Mouse (Mus musculus) neural tube, embryonic 13.5 days (tissue): Measurements from ENCODE around the gene Slamf7. TPM values are rescaled to one million over a fixed set of nuclear protein-coding genes. Genes with fewer than 3 reads are reported as not detected.

Experiments
- ATAC-seq: fragments of 200-750 bp; cut with Nextera tagmentation; 2 replicates; pipeline ENCODE4 v1.8.0; 2017; ENCODE audit warnings: low read depth, mild to moderate bottlenecking, moderate TSS enrichment, moderate library complexity
- H3K27ac ChIP-seq: fragments of 300-500 bp; sonication (generic); replicated peaks from 2 replicates; pipeline ENCODE4 v1.5.1; 2015; ENCODE audit warnings: moderate library complexity, mild to moderate bottlenecking, inconsistent platforms
- H3K27me3 ChIP-seq: fragments of 300-500 bp; sonication (generic); 2 replicates; pipeline ENCODE4 v1.6.1; 2015; ENCODE audit warnings: mild to moderate bottlenecking, inconsistent platforms
- H3K36me3 ChIP-seq: fragments of 300-500 bp; sonication (generic); 2 replicates; pipeline ENCODE4 v1.6.1; 2015; ENCODE audit warnings: mild to moderate bottlenecking, inconsistent platforms
- H3K4me1 ChIP-seq: fragments of 300-500 bp; sonication (generic); replicated peaks from 2 replicates; pipeline ENCODE4 v1.6.1; 2015; ENCODE audit warnings: inconsistent platforms
- H3K4me2 ChIP-seq: fragments of 300-500 bp; sonication (generic); 2 replicates; pipeline ENCODE4 v1.6.1; 2015; ENCODE audit warnings: inconsistent platforms, mild to moderate bottlenecking, moderate library complexity
- H3K4me3 ChIP-seq: fragments of 300-500 bp; sonication (generic); 2 replicates; pipeline ENCODE4 v1.5.1; 2015; ENCODE audit warnings: mild to moderate bottlenecking, inconsistent platforms
- H3K9ac ChIP-seq: fragments of 300-500 bp; sonication (generic); 2 replicates; pipeline ENCODE4 v1.6.1; 2015; ENCODE audit warnings: moderate library complexity, mild to moderate bottlenecking, inconsistent platforms
- H3K9me3 ChIP-seq: fragments of 300-500 bp; sonication (generic); 2 replicates; pipeline ENCODE4 v1.6.1; 2016; ENCODE audit warnings: inconsistent platforms
- WGBS: fragments of 180-500 bp; shearing (Covaris S2); methylation state at CpG from one replicate; pipeline ENCODE4 v1.1.7; 2015; 5-methylcytosine and 5-hydroxymethylcytosine counted together
- polyA plus RNA-seq: library from polyadenylated mRNA; unstranded; fragments of >200 nt; fragmentation: Nextera tagmentation; extraction: Ambion mirVana; gene quantifications from 2 replicates; pipeline ENCODE4 v1.2.1, GENCODE M21; 2015

Gene Slamf7
- polyA plus RNA-seq, 1 experiment from 2014 or later: not detected

GRCm38 (mm10) chr1:171666350-171666749, 13.5 kb upstream of the Slamf7 start:
- ATAC-seq: no peak
- Histone ChIP-seq H3K4me1 (no peaks in the 10 kb centered on the region), H3K4me2 (no peak overlapping the region), H3K27me3 (no peaks in the 10 kb centered on the region), H3K4me3 (no peak overlapping the region), H3K36me3 (no peaks in the 10 kb centered on the region), H3K9ac (no peak overlapping the region), H3K27ac (no peak overlapping the region), H3K9me3 (0 out of 2 replicates have a peak, but pooled peaks cover 5% of the 10 kb centered on the region)
- WGBS: 85% methylated on average over 6 of the region's 6 CpGs

GRCm38 (mm10) chr1:171663757-171664156, 10.9 kb upstream of the Slamf7 start:
- no peak for ATAC-seq
- 0 out of 2 replicates have a peak, but pooled peaks cover 5% of the 10 kb centered on the region for H3K9me3 ChIP-seq
- no peaks in the 10 kb centered on the region for H3K27me3 ChIP-seq
- H3K27ac ChIP-seq: no peak overlapping the region
- H3K4me3 ChIP-seq: no peak overlapping the region
- no peaks in the 10 kb centered on the region for H3K4me1 ChIP-seq
- whole genome bisulfite sequencing: 89% methylated on average over 2 of the region's 2 CpGs
- no peak overlapping the region for H3K9ac ChIP-seq
- no peak overlapping the region for H3K4me2 ChIP-seq
- H3K36me3 ChIP-seq: no peaks in the 10 kb centered on the region

GRCm38 (mm10) chr1:171661482-171661881, 8.6 kb upstream of the Slamf7 start:
- 49% methylated on average over 2 of the region's 2 CpGs for WGBS
- Histone ChIP-seq H3K4me3 (no peak overlapping the region), H3K9ac (no peak overlapping the region), H3K4me2 (no peak overlapping the region), H3K9me3 (no peaks in the 10 kb centered on the region), H3K36me3 (no peaks in the 10 kb centered on the region), H3K27ac (no peak overlapping the region), H3K4me1 (no peaks in the 10 kb centered on the region), H3K27me3 (no peaks in the 10 kb centered on the region)
- no peak for ATAC-seq

- ATAC-seq: no peak
- Histone ChIP-seq H3K36me3 (no peaks in the 10 kb centered on the region), H3K9me3 (no peaks in the 10 kb centered on the region), H3K27ac (no peak overlapping the region), H3K4me1 (no peaks in the 10 kb centered on the region), H3K9ac (no peak overlapping the region), H3K27me3 (no peaks in the 10 kb centered on the region), H3K4me3 (no peak overlapping the region), H3K4me2 (no peak overlapping the region)
- WGBS: 94% methylated on average over 1 of the region's 1 CpGs
Observed at GRCm38 (mm10) chr1:171660423-171660822, 7.6 kb upstream of the Slamf7 start.

- H3K9ac ChIP-seq: no peak overlapping the region
- H3K27ac ChIP-seq: no peak overlapping the region
- no peak for ATAC-seq
- H3K9me3 ChIP-seq: no peaks in the 10 kb centered on the region
- H3K27me3 ChIP-seq: no peaks in the 10 kb centered on the region
- 86% methylated on average over 5 of the region's 5 CpGs for whole genome bisulfite sequencing
- H3K4me3 ChIP-seq: no peak overlapping the region
- no peak overlapping the region for H3K4me2 ChIP-seq
- H3K4me1 ChIP-seq: no peaks in the 10 kb centered on the region
- no peaks in the 10 kb centered on the region for H3K36me3 ChIP-seq
Observed at GRCm38 (mm10) chr1:171658561-171658991, 5.7 kb upstream of the Slamf7 start.

GRCm38 (mm10) chr1:171648840-171649239, 4.0 kb downstream of the Slamf7 start:
- ATAC-seq: no peak
- no peaks in the 10 kb centered on the region for H3K9me3 ChIP-seq
- no peak overlapping the region for H3K4me2 ChIP-seq
- H3K36me3 ChIP-seq: no peaks in the 10 kb centered on the region
- H3K27me3 ChIP-seq: no peaks in the 10 kb centered on the region
- 86% methylated on average over 8 of the region's 8 CpGs for WGBS
- H3K9ac ChIP-seq: no peak overlapping the region
- H3K4me1 ChIP-seq: no peaks in the 10 kb centered on the region
- H3K27ac ChIP-seq: no peak overlapping the region
- H3K4me3 ChIP-seq: no peak overlapping the region

- Histone ChIP-seq H3K9ac (no peak overlapping the region), H3K27me3 (no peaks in the 10 kb centered on the region), H3K4me2 (no peak overlapping the region), H3K36me3 (no peaks in the 10 kb centered on the region), H3K4me1 (no peaks in the 10 kb centered on the region), H3K9me3 (no peaks in the 10 kb centered on the region), H3K4me3 (no peak overlapping the region), H3K27ac (no peak overlapping the region)
- 88% methylated on average over 5 of the region's 5 CpGs for WGBS
- ATAC-seq: no peak
Observed at GRCm38 (mm10) chr1:171647716-171648115, 5.1 kb downstream of the Slamf7 start.

GRCm38 (mm10) chr1:171646429-171646940, 6.3 kb downstream of the Slamf7 start:
- Histone ChIP-seq H3K4me1 (no peaks in the 10 kb centered on the region), H3K36me3 (no peaks in the 10 kb centered on the region), H3K9ac (no peak overlapping the region), H3K27ac (no peak overlapping the region), H3K4me3 (no peak overlapping the region), H3K27me3 (no peaks in the 10 kb centered on the region), H3K9me3 (no peaks in the 10 kb centered on the region), H3K4me2 (no peak overlapping the region)
- no peak for ATAC-seq
- 77% methylated on average over 5 of the region's 5 CpGs for WGBS

- Histone ChIP-seq H3K9me3 (no peaks in the 10 kb centered on the region), H3K27me3 (no peaks in the 10 kb centered on the region), H3K36me3 (no peaks in the 10 kb centered on the region), H3K9ac (no peak overlapping the region), H3K27ac (no peak overlapping the region), H3K4me2 (no peak overlapping the region), H3K4me1 (no peaks in the 10 kb centered on the region), H3K4me3 (no peak overlapping the region)
- ATAC-seq: no peak
- WGBS: 87% methylated on average over 7 of the region's 7 CpGs
Observed at GRCm38 (mm10) chr1:171643612-171644011, 9.2 kb downstream of the Slamf7 start.

GRCm38 (mm10) chr1:171640796-171641195, 12.0 kb downstream of the Slamf7 start:
- Histone ChIP-seq H3K9ac (no peak overlapping the region), H3K36me3 (no peaks in the 10 kb centered on the region), H3K27ac (no peak overlapping the region), H3K9me3 (no peaks in the 10 kb centered on the region), H3K27me3 (no peaks in the 10 kb centered on the region), H3K4me2 (no peak overlapping the region), H3K4me3 (no peak overlapping the region), H3K4me1 (no peaks in the 10 kb centered on the region)
- 91% methylated on average over 6 of the region's 6 CpGs for WGBS
- ATAC-seq: no peak

GRCm38 (mm10) chr1:171638686-171639085, 14.1 kb downstream of the Slamf7 start:
- ATAC-seq: no peak
- Histone ChIP-seq H3K36me3 (no peaks in the 10 kb centered on the region), H3K4me3 (no peak overlapping the region), H3K4me1 (no peaks in the 10 kb centered on the region), H3K27me3 (no peaks in the 10 kb centered on the region), H3K4me2 (no peak overlapping the region), H3K27ac (no peak overlapping the region), H3K9ac (no peak overlapping the region), H3K9me3 (no peaks in the 10 kb centered on the region)
- WGBS: 79% methylated on average over 2 of the region's 2 CpGs

GRCm38 (mm10) chr1:171637101-171637500, 15.7 kb downstream of the Slamf7 start:
- no peak overlapping the region for H3K27ac ChIP-seq

GRCm38 (mm10) chr1:171635696-171636095, 17.1 kb downstream of the Slamf7 start:
- no peak for ATAC-seq
- no peaks in the 10 kb centered on the region for H3K9me3 ChIP-seq
- H3K27me3 ChIP-seq: no peaks in the 10 kb centered on the region
- no peak overlapping the region for H3K27ac ChIP-seq
- no peaks in the 10 kb centered on the region for H3K4me1 ChIP-seq
- H3K9ac ChIP-seq: no peak overlapping the region
- no peak overlapping the region for H3K4me3 ChIP-seq
- H3K36me3 ChIP-seq: no peaks in the 10 kb centered on the region
- no peak overlapping the region for H3K4me2 ChIP-seq
- WGBS: 75% methylated on average over 6 of the region's 6 CpGs

More at GRCm38 (mm10) chr1:171637101-171637500, 15.7 kb downstream of the Slamf7 start:
- Histone ChIP-seq H3K9me3 (no peaks in the 10 kb centered on the region), H3K9ac (no peak overlapping the region), H3K36me3 (no peaks in the 10 kb centered on the region), H3K4me2 (no peak overlapping the region), H3K4me1 (no peaks in the 10 kb centered on the region), H3K27me3 (no peaks in the 10 kb centered on the region), H3K4me3 (no peak overlapping the region)
- ATAC-seq: no peak
- WGBS: 87% methylated on average over 8 of the region's 8 CpGs
